Mouse (Mus musculus): ENCODE measurements at regions not wholly inside any gene's neighbourhood (a gene's known extent, or its start where the extent isn't known, plus 50 kb on each side); places are given as distances from the start of the nearest gene placed in this dataset.

- no peaks in the 10 kb centered on the region; the same call in 1 of the 2 replicates for H3K4me1 ChIP-seq (replicated peaks; ENCODE audit: control insufficient read depth, insufficient read depth, low read length)
- ATAC-seq (ENCODE audit: low read depth) = no peak
- H3K27ac ChIP-seq (ENCODE audit: low read length) = no peak overlapping the region
- H3K4me2 ChIP-seq (ENCODE audit: low read depth, low read length) = no peak overlapping the region
- no peaks in the 10 kb centered on the region for H3K27me3 ChIP-seq (ENCODE audit: control insufficient read depth, insufficient read depth, low read depth, low read length)
- H3K4me3 ChIP-seq (ENCODE audit: low read length) = no peak overlapping the region
- no peak overlapping the region for H3K9ac ChIP-seq (ENCODE audit: low read length)
- no peaks in the 10 kb centered on the region for H3K36me3 ChIP-seq (ENCODE audit: control insufficient read depth, insufficient read depth, low read length)
- no peaks in the 10 kb centered on the region for H3K9me3 ChIP-seq (ENCODE audit: control insufficient read depth, low read length)
- 44% methylated on average over 1 of the region's 1 CpGs for WGBS
Measured at GRCm38 (mm10) chr11:22644877-22645276, 133.0 kb downstream of the Tmem17 start.

GRCm38 (mm10) chr11:22646192-22646936, 134.5 kb downstream of the Tmem17 start:
- H3K27ac ChIP-seq (ENCODE audit: low read length) = no peak overlapping the region
- 74% methylated on average over 6 of the region's 6 CpGs for WGBS
- no peaks in the 10 kb centered on the region for H3K36me3 ChIP-seq (ENCODE audit: control insufficient read depth, insufficient read depth, low read length)
- H3K4me1 ChIP-seq (replicated peaks; ENCODE audit: control insufficient read depth, insufficient read depth, low read length) = no peaks in the 10 kb centered on the region; the same call in 1 of the 2 replicates
- no peak for ATAC-seq (ENCODE audit: low read depth)
- H3K27me3 ChIP-seq (ENCODE audit: control insufficient read depth, insufficient read depth, low read depth, low read length) = no peaks in the 10 kb centered on the region
- H3K4me3 ChIP-seq (ENCODE audit: low read length) = no peak overlapping the region
- no peaks in the 10 kb centered on the region for H3K9me3 ChIP-seq (ENCODE audit: control insufficient read depth, low read length)
- H3K4me2 ChIP-seq (ENCODE audit: low read depth, low read length) = no peak overlapping the region
- no peak overlapping the region for H3K9ac ChIP-seq (ENCODE audit: low read length)

- WGBS = 77% methylated on average over 5 of the region's 5 CpGs
- Histone ChIP-seq H3K27ac (ENCODE audit: low read length) (no peak overlapping the region), H3K4me3 (ENCODE audit: low read length) (no peak overlapping the region), H3K9ac (ENCODE audit: low read length) (no peak overlapping the region), H3K36me3 (ENCODE audit: control insufficient read depth, insufficient read depth, low read length) (no peaks in the 10 kb centered on the region), H3K4me1 (replicated peaks; ENCODE audit: control insufficient read depth, insufficient read depth, low read length) (no peaks in the 10 kb centered on the region; the same call in 1 of the 2 replicates), H3K9me3 (ENCODE audit: control insufficient read depth, low read length) (no peaks in the 10 kb centered on the region), H3K27me3 (ENCODE audit: control insufficient read depth, insufficient read depth, low read depth, low read length) (no peaks in the 10 kb centered on the region), H3K4me2 (ENCODE audit: low read depth, low read length) (no peak overlapping the region)
- ATAC-seq (ENCODE audit: low read depth) = no peak
Measured at GRCm38 (mm10) chr11:22648275-22648674, 136.4 kb downstream of the Tmem17 start.

GRCm38 (mm10) chr11:22650771-22651170, 138.9 kb downstream of the Tmem17 start:
- H3K36me3 ChIP-seq (ENCODE audit: control insufficient read depth, insufficient read depth, low read length) = no peaks in the 10 kb centered on the region
- WGBS = 88% methylated on average over 10 of the region's 10 CpGs
- ATAC-seq (ENCODE audit: low read depth) = no peak
- H3K27me3 ChIP-seq (ENCODE audit: control insufficient read depth, insufficient read depth, low read depth, low read length) = no peaks in the 10 kb centered on the region
- H3K9me3 ChIP-seq (ENCODE audit: control insufficient read depth, low read length) = no peaks in the 10 kb centered on the region
- no peak overlapping the region for H3K4me2 ChIP-seq (ENCODE audit: low read depth, low read length)
- H3K27ac ChIP-seq (ENCODE audit: low read length) = no peak overlapping the region
- no peaks in the 10 kb centered on the region for H3K4me1 ChIP-seq (replicated peaks; ENCODE audit: control insufficient read depth, insufficient read depth, low read length)
- no peak overlapping the region for H3K9ac ChIP-seq (ENCODE audit: low read length)
- H3K4me3 ChIP-seq (ENCODE audit: low read length) = no peak overlapping the region

- Histone ChIP-seq H3K4me1 (replicated peaks; ENCODE audit: control insufficient read depth, insufficient read depth, low read length) (no peaks in the 10 kb centered on the region), H3K9ac (ENCODE audit: low read length) (no peak overlapping the region), H3K9me3 (ENCODE audit: control insufficient read depth, low read length) (no peaks in the 10 kb centered on the region), H3K27me3 (ENCODE audit: control insufficient read depth, insufficient read depth, low read depth, low read length) (no peaks in the 10 kb centered on the region), H3K36me3 (ENCODE audit: control insufficient read depth, insufficient read depth, low read length) (no peaks in the 10 kb centered on the region), H3K27ac (ENCODE audit: low read length) (no peak overlapping the region), H3K4me2 (ENCODE audit: low read depth, low read length) (no peak overlapping the region), H3K4me3 (ENCODE audit: low read length) (no peak overlapping the region)
- no peak for ATAC-seq (ENCODE audit: low read depth)
- WGBS = 63% methylated on average over 1 of the region's 1 CpGs
Measured at GRCm38 (mm10) chr11:22651313-22651712, 139.4 kb downstream of the Tmem17 start.

GRCm38 (mm10) chr11:22651911-22652310, 140.0 kb downstream of the Tmem17 start:
- no peak overlapping the region for H3K27ac ChIP-seq (ENCODE audit: low read length)
- H3K36me3 ChIP-seq (ENCODE audit: control insufficient read depth, insufficient read depth, low read length) = no peaks in the 10 kb centered on the region
- no peaks in the 10 kb centered on the region for H3K9me3 ChIP-seq (ENCODE audit: control insufficient read depth, low read length)
- H3K4me1 ChIP-seq (replicated peaks; ENCODE audit: control insufficient read depth, insufficient read depth, low read length) = no peaks in the 10 kb centered on the region
- no peak overlapping the region for H3K4me3 ChIP-seq (ENCODE audit: low read length)
- no peaks in the 10 kb centered on the region for H3K27me3 ChIP-seq (ENCODE audit: control insufficient read depth, insufficient read depth, low read depth, low read length)
- H3K4me2 ChIP-seq (ENCODE audit: low read depth, low read length) = no peak overlapping the region
- ATAC-seq (ENCODE audit: low read depth) = no peak
- 79% methylated on average over 4 of the region's 4 CpGs for WGBS
- H3K9ac ChIP-seq (ENCODE audit: low read length) = no peak overlapping the region

GRCm38 (mm10) chr11:22652931-22653330, 141.0 kb downstream of the Tmem17 start:
- H3K36me3 ChIP-seq (ENCODE audit: control insufficient read depth, insufficient read depth, low read length) = no peaks in the 10 kb centered on the region
- no peaks in the 10 kb centered on the region for H3K27me3 ChIP-seq (ENCODE audit: control insufficient read depth, insufficient read depth, low read depth, low read length)
- no peak overlapping the region for H3K4me2 ChIP-seq (ENCODE audit: low read depth, low read length)
- H3K4me1 ChIP-seq (replicated peaks; ENCODE audit: control insufficient read depth, insufficient read depth, low read length) = no peaks in the 10 kb centered on the region
- H3K9me3 ChIP-seq (ENCODE audit: control insufficient read depth, low read length) = no peaks in the 10 kb centered on the region
- H3K4me3 ChIP-seq (ENCODE audit: low read length) = no peak overlapping the region
- no peak for ATAC-seq (ENCODE audit: low read depth)
- 58% methylated on average over 3 of the region's 3 CpGs for WGBS
- no peak overlapping the region for H3K27ac ChIP-seq (ENCODE audit: low read length)
- no peak overlapping the region for H3K9ac ChIP-seq (ENCODE audit: low read length)

- Histone ChIP-seq H3K9me3 (ENCODE audit: control insufficient read depth, low read length) (no peaks in the 10 kb centered on the region), H3K4me3 (ENCODE audit: low read length) (no peak overlapping the region), H3K36me3 (ENCODE audit: control insufficient read depth, insufficient read depth, low read length) (no peaks in the 10 kb centered on the region), H3K4me2 (ENCODE audit: low read depth, low read length) (no peak overlapping the region), H3K27ac (ENCODE audit: low read length) (no peak overlapping the region), H3K4me1 (replicated peaks; ENCODE audit: control insufficient read depth, insufficient read depth, low read length) (no peaks in the 10 kb centered on the region), H3K9ac (ENCODE audit: low read length) (no peak overlapping the region), H3K27me3 (ENCODE audit: control insufficient read depth, insufficient read depth, low read depth, low read length) (no peaks in the 10 kb centered on the region)
- 58% methylated on average over 5 of the region's 5 CpGs for whole genome bisulfite sequencing
- no peak for ATAC-seq (ENCODE audit: low read depth)
Measured at GRCm38 (mm10) chr11:22653366-22653765, 141.5 kb downstream of the Tmem17 start.

- WGBS = 15% methylated on average over 1 of the region's 1 CpGs
- no peak overlapping the region for H3K9ac ChIP-seq (ENCODE audit: low read length)
- H3K9me3 ChIP-seq (ENCODE audit: control insufficient read depth, low read length) = no peaks in the 10 kb centered on the region
- no peak overlapping the region for H3K4me2 ChIP-seq (ENCODE audit: low read depth, low read length)
- no peak overlapping the region for H3K4me3 ChIP-seq (ENCODE audit: low read length)
- H3K4me1 ChIP-seq (replicated peaks; ENCODE audit: control insufficient read depth, insufficient read depth, low read length) = 0 out of 2 replicates have a peak, but pooled peaks cover 3% of the 10 kb centered on the region
- no peaks in the 10 kb centered on the region for H3K27me3 ChIP-seq (ENCODE audit: control insufficient read depth, insufficient read depth, low read depth, low read length)
- no peak for ATAC-seq (ENCODE audit: low read depth)
- H3K27ac ChIP-seq (ENCODE audit: low read length) = no peak overlapping the region
- H3K36me3 ChIP-seq (ENCODE audit: control insufficient read depth, insufficient read depth, low read length) = no peaks in the 10 kb centered on the region
Measured at GRCm38 (mm10) chr11:22657635-22658034, 145.7 kb downstream of the Tmem17 start.
